Mouse (Mus musculus) hematopoietic stem cell, adult 5-6 weeks (primary cell): ENCODE results near the gene Nrxn2. TPM values are rescaled to one million over a fixed set of nuclear protein-coding genes. Genes with fewer than 3 reads are reported as not detected.

Experiments used
- ATAC-seq, 2 experiments: fragments of 125-278 bp in 1 of 2; replicated peaks in 1 of 2; 2 replicates each; pipeline ENCODE4 v1.8.0; 2016 to 2017; ENCODE audit warnings: inconsistent platforms in 2 of 2, mild to moderate bottlenecking in 2 of 2, moderate number of reproducible peaks in 2 of 2, low read depth in 1 of 2, moderate TSS enrichment in 1 of 2; ENCODE audit not compliant: low FRiP score in 2 of 2, poor library complexity in 2 of 2, severe bottlenecking in 2 of 2, insufficient read depth in 1 of 2, low TSS enrichment in 1 of 2
- total RNA-seq: library from RNA; stranded (forward); fragments of 172-1452, 232-1000 nt; gene quantifications from 2 replicates; pipeline ENCODE4 v1.2.3, GENCODE M21; 2017

Gene Nrxn2
- total RNA-seq, 1 experiment from 2014 or later, result 0.25 TPM

DNA sequence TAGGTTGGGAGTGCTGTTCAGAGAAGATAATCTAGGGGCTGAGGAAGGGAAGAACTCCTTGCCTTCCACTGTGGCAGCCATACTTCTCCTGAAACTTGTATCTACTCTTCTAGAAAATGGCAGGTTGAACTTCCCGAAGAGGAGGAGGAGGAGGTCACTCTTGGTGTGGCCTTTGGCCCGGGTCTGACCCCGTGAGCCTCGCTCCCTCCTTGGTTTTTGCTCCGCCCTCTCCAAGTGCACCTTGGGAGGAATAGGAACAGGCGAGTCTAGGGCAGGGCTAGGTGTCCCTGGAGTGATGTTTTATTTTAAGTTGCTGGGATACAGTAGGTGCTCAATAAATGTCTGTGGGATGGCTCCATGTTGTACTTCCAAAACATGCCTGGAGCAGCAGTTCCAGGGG is 96.4 kb downstream of the Nrxn2 start:
- no peak for ATAC-seq

GRCm38 (mm10) chr19:6515448-6515847 is 96.9 kb downstream of the Nrxn2 start:
- no peak for ATAC-seq

GRCm38 (mm10) chr19:6516153-6516552 is 97.6 kb downstream of the Nrxn2 start:
- ATAC-seq, result no peak

GRCm38 (mm10) chr19:6518601-6519000 is 100.1 kb downstream of the Nrxn2 start:
- no peak for ATAC-seq

- ATAC-seq, result no peak
These were observed 101.0 kb downstream of the Nrxn2 start for GRCm38 (mm10) chr19:6519483-6519882.

- no peak for ATAC-seq
These were observed 103.1 kb downstream of the Nrxn2 start for GRCm38 (mm10) chr19:6521630-6522029.

GRCm38 (mm10) chr19:6522289-6522688 is 103.8 kb downstream of the Nrxn2 start:
- ATAC-seq, result no peak

DNA sequence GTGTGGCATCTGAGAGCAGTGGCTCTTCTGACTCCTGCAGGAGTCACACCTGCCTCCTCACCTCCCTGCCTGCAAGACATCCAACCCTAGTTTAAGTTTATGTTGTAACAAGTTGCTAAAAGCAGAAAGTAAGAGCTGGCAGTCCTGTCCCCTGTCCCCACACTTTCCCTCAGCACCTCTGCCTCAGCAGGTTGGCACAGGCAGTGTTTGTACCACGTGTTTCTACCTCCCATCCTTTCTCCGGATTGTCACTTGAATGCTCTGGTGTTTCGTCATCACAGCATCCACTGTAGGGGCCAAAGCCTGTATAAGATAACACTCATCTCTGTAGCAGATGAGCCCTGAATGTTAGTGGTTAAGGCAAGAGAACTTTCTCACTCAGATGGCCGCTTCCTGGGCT is 106.5 kb downstream of the Nrxn2 start:
- ATAC-seq, result no peak

GRCm38 (mm10) chr19:6526010-6526409 is 107.5 kb downstream of the Nrxn2 start:
- no peak for ATAC-seq

DNA sequence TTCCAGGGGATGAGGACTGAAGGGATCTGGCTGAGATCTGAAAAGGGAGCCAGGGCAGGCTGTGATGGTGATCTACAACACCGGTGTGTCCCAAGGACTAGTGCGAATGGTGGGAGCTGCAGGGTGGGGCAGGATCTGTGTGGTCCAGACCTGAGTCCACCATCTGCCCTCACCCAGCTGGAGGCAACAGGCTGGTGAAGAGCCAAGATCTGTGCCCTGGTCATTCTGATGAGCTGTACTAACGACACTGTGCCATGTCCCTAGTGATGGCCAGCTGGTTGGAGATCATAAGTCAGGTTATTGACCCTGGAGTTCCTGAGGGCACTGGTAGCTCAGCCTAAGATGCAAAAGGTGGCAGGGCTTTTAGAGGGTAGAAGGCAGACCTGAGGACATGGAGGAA is 108.9 kb downstream of the Nrxn2 start:
- ATAC-seq, result no peak

GRCm38 (mm10) chr19:6527839-6528531 is 109.5 kb downstream of the Nrxn2 start:
- no peak for ATAC-seq

GRCm38 (mm10) chr19:6529265-6529985 is 110.9 kb downstream of the Nrxn2 start:
- ATAC-seq, result no peak

GRCm38 (mm10) chr19:6530359-6530758 is 111.8 kb downstream of the Nrxn2 start:
- ATAC-seq, result no peak

GRCm38 (mm10) chr19:6531011-6531631 is 112.6 kb downstream of the Nrxn2 start:
- ATAC-seq, result no peak

DNA sequence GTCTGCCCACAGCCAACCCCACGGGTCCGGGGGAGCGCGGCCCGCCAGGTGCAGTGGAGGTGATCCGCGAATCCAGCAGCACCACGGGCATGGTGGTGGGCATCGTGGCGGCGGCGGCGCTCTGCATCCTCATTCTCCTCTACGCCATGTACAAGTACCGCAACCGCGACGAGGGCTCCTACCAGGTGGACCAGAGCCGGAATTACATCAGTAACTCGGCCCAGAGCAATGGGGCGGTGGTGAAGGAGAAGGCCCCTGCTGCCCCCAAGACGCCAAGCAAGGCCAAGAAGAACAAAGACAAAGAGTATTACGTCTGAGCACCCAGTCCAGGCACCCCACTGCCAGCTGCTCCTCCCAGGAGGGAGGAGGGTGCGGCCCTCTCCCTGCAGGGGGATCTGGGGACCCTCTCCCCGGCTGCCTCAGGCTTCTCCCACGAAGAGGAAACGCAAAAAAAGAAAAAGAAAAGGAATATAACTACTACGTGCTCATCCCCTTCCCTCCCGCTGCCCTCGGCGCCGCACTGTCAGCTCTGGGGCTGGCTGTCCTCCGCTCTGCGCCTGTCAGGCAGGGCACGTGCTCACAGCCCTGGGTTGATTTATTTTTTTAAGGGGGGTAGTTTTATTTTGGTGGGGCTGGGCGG is 113.4 kb downstream of the Nrxn2 start:
- peak; percentile 51 to 61; a peak in 3 of 4 replicates for ATAC-seq

- no peak for ATAC-seq
These were observed 114.1 kb downstream of the Nrxn2 start for GRCm38 (mm10) chr19:6532656-6533055.

DNA sequence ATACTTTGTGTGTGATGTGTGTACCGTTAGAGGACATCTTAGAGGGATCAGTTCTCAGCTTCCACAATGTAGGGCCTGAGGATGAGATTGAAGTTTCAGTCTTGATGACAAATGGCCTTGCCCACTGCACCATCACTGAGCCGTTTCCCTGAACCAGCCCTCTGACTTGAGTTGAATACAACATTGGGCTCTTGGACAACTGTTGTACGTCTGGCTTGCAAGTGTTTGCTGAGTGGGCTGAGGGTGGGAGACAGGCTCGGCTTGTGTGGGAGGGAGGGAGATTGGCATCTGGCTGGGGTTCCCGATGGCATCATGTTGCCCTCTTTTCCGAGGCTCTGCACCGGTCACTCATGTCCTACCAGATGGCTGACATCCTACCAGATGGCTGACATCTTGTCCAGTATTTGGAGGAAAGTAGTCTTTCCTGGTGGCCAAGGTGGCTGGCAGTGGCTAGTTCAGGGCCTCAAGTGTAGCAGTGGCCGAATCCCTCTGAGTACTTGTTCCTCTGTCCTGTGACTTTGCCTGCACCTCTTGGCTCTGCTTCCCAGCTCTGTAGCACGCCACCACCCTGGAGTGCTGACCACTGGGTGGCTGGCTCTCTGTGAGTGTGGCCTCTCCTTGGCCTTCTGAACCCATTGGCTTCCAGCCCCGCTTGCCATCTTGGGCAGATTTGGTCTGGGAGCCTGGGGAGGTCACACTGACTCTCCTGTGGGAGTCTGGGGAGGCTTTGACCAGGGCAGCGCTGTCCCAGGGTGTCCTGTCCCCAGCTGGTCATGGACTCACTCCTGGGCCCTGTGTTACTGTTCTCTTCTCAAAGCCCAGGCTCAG is 115.0 kb downstream of the Nrxn2 start:
- ATAC-seq, result no peak
